Mouse (Mus musculus): ENCODE results near the gene Zbtb2. TPM values are rescaled to one million over a fixed set of nuclear protein-coding genes. Genes with fewer than 3 reads are reported as not detected.

Gene Zbtb2
- polyA plus RNA-seq, 1 experiment, result 5.1 TPM

DNA sequence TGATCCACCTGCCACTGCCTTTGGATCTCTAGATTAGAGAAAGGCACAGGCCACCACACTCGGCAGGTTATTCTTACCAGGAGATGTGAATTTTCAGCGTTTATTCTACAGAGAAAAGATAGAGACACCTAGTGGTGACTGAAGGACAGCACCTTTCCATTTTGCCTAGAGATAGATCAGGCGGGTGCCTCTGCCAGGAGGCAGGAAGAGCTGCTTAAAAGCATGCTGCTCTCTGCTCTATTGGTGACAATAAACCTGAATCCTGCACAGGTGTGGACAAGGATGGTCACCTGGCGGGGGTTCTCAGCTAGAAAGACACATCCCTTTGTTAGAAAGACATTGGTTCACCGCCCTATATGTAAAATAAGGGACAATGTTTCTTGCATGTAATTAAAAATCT is 15.9 kb downstream of the Zbtb2 start:
- no peak overlapping the region for H3K4me3 ChIP-seq (replicated peaks)
- TF ChIP-seq FLI1 (IDR thresholded peaks at IDR 0.05; ENCODE audit: low read length) (no peak), GATA1 (IDR thresholded peaks at IDR 0.05; ENCODE audit: borderline replicate concordance, low read length) (no peak)

DNA sequence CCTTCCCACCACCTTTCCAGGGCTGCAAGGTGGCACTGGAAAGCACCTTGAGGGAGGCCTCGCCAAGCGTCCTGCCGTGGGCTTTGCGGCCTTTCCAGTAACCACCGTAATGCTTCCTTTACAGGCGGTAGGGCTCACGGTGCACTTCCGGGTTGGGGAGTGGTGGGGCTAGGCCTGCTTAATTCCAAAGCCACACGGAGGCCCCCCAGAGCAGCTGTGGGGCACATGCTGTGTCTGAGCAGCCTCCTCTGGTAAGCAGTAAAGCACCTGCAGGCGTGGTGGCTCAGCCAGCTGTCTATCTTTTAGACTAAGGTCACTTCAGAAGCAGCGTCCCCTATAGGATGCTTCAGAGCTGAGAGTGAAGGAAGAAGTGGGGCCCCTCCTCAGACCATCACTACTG is 17.8 kb downstream of the Zbtb2 start:
- TF ChIP-seq GATA1 (IDR thresholded peaks at IDR 0.05; ENCODE audit: borderline replicate concordance, low read length) (no peak), FLI1 (IDR thresholded peaks at IDR 0.05; ENCODE audit: low read length) (no peak)
- no peaks in the 10 kb centered on the region for H3K9me3 ChIP-seq
- H3K27me3 ChIP-seq (replicated peaks), result no peaks in the 10 kb centered on the region
- H3K36me3 ChIP-seq (replicated peaks; ENCODE audit: low read length), result peaks cover 67% of the 10 kb centered on the region
- H3K4me3 ChIP-seq (replicated peaks), result no peak overlapping the region
- peaks cover 25% of the 10 kb centered on the region for H3K4me1 ChIP-seq

More for the DNA sequence above, 15.9 kb downstream of the Zbtb2 start:
- Histone ChIP-seq H3K4me1 (peaks cover 39% of the 10 kb centered on the region), H3K9me3 (no peaks in the 10 kb centered on the region), H3K36me3 (replicated peaks; ENCODE audit: low read length) (peaks cover 60% of the 10 kb centered on the region), H3K27me3 (replicated peaks) (no peaks in the 10 kb centered on the region)

DNA sequence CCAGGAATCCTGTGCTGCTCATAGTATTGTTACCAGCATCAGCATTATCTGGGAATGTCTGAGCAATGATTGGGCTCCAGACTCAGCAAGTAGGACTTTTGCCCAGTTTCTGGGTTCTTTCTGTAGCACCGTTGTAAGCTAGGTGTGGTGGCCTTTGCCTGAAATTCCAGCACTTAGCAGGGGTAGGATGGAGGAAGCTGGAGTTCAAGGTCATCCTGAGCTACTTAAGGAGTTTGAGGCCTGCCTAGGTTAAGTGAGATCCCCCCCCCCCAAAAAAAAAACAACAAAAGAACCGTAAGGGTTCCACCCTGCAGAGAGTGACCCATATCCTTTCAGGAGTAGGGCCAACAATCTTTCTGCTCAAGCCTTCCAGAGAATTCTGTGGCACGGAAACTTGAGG is 23.3 kb downstream of the Zbtb2 start:
- Histone ChIP-seq H3K4me1 (no peaks in the 10 kb centered on the region), H3K36me3 (replicated peaks; ENCODE audit: low read length) (peaks cover 26% of the 10 kb centered on the region), H3K27me3 (replicated peaks) (no peaks in the 10 kb centered on the region), H3K9me3 (peaks cover 27% of the 10 kb centered on the region), H3K4me3 (replicated peaks) (no peak overlapping the region)
- TF ChIP-seq FLI1 (IDR thresholded peaks at IDR 0.05; ENCODE audit: low read length) (no peak), GATA1 (IDR thresholded peaks at IDR 0.05; ENCODE audit: borderline replicate concordance, low read length) (no peak)

DNA sequence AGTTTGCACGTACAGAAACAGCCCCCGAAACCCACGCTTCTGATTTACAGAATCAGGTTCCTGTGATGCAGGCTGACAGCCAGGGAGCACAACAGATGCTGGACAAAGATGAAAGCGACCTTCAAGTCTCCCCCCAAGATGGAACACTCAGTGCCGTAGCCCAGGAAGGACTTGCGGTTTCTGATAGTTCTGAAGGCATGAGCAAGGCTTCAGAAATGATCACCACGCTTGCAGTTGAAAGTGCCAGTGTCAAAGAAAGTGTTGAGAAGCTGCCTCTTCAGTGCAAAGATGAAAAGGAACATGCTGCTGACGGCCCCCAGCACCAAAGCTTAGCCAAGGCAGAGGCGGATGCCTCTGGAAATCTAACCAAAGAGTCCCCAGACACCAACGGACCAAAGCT is 30.5 kb downstream of the Zbtb2 start:
- TF ChIP-seq FLI1 (IDR thresholded peaks at IDR 0.05; ENCODE audit: low read length) (no peak), GATA1 (IDR thresholded peaks at IDR 0.05; ENCODE audit: borderline replicate concordance, low read length) (no peak)

GRCm38 (mm10) chr10:4356640-4357039 is 31.3 kb downstream of the Zbtb2 start:
- Histone ChIP-seq H3K27me3 (replicated peaks) (peaks cover 13% of the 10 kb centered on the region), H3K4me3 (replicated peaks) (no peak overlapping the region), H3K9me3 (peaks cover 31% of the 10 kb centered on the region), H3K36me3 (replicated peaks; ENCODE audit: low read length) (no peaks in the 10 kb centered on the region), H3K4me1 (peaks cover 15% of the 10 kb centered on the region)
- TF ChIP-seq FLI1 (IDR thresholded peaks at IDR 0.05; ENCODE audit: low read length) (no peak), GATA1 (IDR thresholded peaks at IDR 0.05; ENCODE audit: borderline replicate concordance, low read length) (no peak)

More for the DNA sequence above, 30.5 kb downstream of the Zbtb2 start:
- H3K27me3 ChIP-seq (replicated peaks), result peaks cover 13% of the 10 kb centered on the region
- no peaks in the 10 kb centered on the region for H3K36me3 ChIP-seq (replicated peaks; ENCODE audit: low read length)
- H3K9me3 ChIP-seq, result peaks cover 37% of the 10 kb centered on the region
- no peak overlapping the region for H3K4me3 ChIP-seq (replicated peaks)
- peaks cover 15% of the 10 kb centered on the region for H3K4me1 ChIP-seq

- H3K9me3 ChIP-seq, result peaks cover 24% of the 10 kb centered on the region
- H3K27me3 ChIP-seq (replicated peaks), result peaks cover 13% of the 10 kb centered on the region
- TF ChIP-seq FLI1 (IDR thresholded peaks at IDR 0.05; ENCODE audit: low read length) (no peak), GATA1 (IDR thresholded peaks at IDR 0.05; ENCODE audit: borderline replicate concordance, low read length) (no peak)
- peaks cover 15% of the 10 kb centered on the region for H3K4me1 ChIP-seq
- H3K4me3 ChIP-seq (replicated peaks), result no peak overlapping the region
- no peaks in the 10 kb centered on the region for H3K36me3 ChIP-seq (replicated peaks; ENCODE audit: low read length)
These were observed 31.9 kb downstream of the Zbtb2 start for GRCm38 (mm10) chr10:4355882-4356451.

GRCm38 (mm10) chr10:4354371-4355260 is 33.3 kb downstream of the Zbtb2 start:
- Histone ChIP-seq H3K9me3 (peaks cover 24% of the 10 kb centered on the region), H3K27me3 (replicated peaks) (peaks cover 13% of the 10 kb centered on the region), H3K4me3 (replicated peaks) (no peak overlapping the region), H3K36me3 (replicated peaks; ENCODE audit: low read length) (no peaks in the 10 kb centered on the region), H3K4me1 (peaks cover 15% of the 10 kb centered on the region)
- no peak for TF ChIP-seq GATA1 (IDR thresholded peaks at IDR 0.05; ENCODE audit: borderline replicate concordance, low read length)
- no peak for TF ChIP-seq FLI1 (IDR thresholded peaks at IDR 0.05; ENCODE audit: low read length)

GRCm38 (mm10) chr10:4347591-4347990 is 40.3 kb downstream of the Zbtb2 start:
- Histone ChIP-seq H3K9me3 (no peaks in the 10 kb centered on the region), H3K4me3 (replicated peaks) (no peak overlapping the region), H3K27me3 (replicated peaks) (no peaks in the 10 kb centered on the region), H3K36me3 (replicated peaks; ENCODE audit: low read length) (no peaks in the 10 kb centered on the region), H3K4me1 (peaks cover 17% of the 10 kb centered on the region)
- no peak for TF ChIP-seq FLI1 (IDR thresholded peaks at IDR 0.05; ENCODE audit: low read length)
- no peak for TF ChIP-seq GATA1 (IDR thresholded peaks at IDR 0.05; ENCODE audit: borderline replicate concordance, low read length)

GRCm38 (mm10) chr10:4347136-4347492 is 40.8 kb downstream of the Zbtb2 start:
- Histone ChIP-seq H3K36me3 (replicated peaks; ENCODE audit: low read length) (no peaks in the 10 kb centered on the region), H3K4me3 (replicated peaks) (peak overlapping the region; percentile 83), H3K27me3 (replicated peaks) (no peaks in the 10 kb centered on the region), H3K4me1 (peaks cover 17% of the 10 kb centered on the region), H3K9me3 (no peaks in the 10 kb centered on the region)
- no peak for TF ChIP-seq GATA1 (IDR thresholded peaks at IDR 0.05; ENCODE audit: borderline replicate concordance, low read length)
- no peak for TF ChIP-seq FLI1 (IDR thresholded peaks at IDR 0.05; ENCODE audit: low read length)

- Histone ChIP-seq H3K4me1 (peaks cover 17% of the 10 kb centered on the region), H3K27me3 (replicated peaks) (no peaks in the 10 kb centered on the region), H3K9me3 (no peaks in the 10 kb centered on the region), H3K4me3 (replicated peaks) (peak overlapping the region; percentile 83), H3K36me3 (replicated peaks; ENCODE audit: low read length) (no peaks in the 10 kb centered on the region)
- TF ChIP-seq FLI1 (IDR thresholded peaks at IDR 0.05; ENCODE audit: low read length), result no peak
- TF ChIP-seq GATA1 (IDR thresholded peaks at IDR 0.05; ENCODE audit: borderline replicate concordance, low read length), result no peak
These were observed 41.3 kb downstream of the Zbtb2 start for GRCm38 (mm10) chr10:4346489-4347135.
